Mouse (Mus musculus) testis, postnatal 10 days (tissue): ENCODE measurements around the gene Cfdp1.

Experiments
- DNase-seq: peaks from one replicate; pipeline ENCODE4 v3.0.0; 2021; ENCODE audit warnings: low spot score

Cfdp1 gene

DNA sequence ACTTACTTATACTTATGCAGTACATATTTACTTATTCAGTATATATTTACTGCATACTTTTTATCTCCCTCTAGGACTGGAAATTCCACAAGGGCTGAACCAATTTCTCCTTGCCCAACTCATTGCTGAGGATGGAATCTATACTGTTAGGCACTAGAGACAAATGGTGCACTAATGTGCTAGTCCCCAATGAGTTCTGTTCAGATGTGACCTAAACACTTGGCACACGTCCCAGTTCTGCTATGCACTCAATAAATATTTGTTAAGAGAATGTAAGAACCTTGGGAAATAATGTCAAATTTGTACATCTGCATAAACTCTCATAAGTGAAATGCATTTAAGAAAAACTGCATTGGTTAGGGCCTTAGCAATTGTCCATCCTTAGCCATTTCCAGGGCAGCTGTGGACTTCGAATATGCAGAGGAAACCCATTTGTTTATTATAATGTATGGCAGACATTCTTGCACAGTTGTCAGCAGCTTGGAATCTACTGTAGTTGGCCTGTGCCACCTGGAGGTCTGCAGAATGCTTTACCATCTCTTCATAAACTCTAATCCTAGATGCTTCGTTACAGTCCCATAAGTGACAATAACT lies 60.7 kb downstream of the Cfdp1 start:
- peak; percentile 33 for DNase-seq

GRCm38 (mm10) chr8:111789639-111790038 lies 64.5 kb downstream of the Cfdp1 start:
- DNase-seq: no peak

DNA sequence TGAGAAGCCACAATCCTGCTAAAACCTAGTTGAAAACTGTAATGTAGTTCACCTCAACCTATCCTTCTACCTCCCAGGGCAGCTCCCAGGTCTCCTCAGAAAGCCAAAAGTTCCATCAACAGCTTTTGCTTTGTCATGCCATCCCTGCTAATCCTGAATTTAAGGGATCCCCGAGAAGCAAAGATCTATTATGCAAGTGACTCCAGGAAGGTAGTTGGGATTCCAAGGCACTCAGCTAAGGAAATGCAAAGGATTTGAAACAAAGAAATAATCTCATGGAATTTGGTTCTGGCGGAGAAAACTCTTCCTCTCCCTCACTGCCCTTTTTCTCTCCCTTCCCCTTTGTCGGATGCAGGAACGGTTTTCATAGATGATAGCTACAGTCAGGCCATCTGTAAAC lies 64.9 kb downstream of the Cfdp1 start:
- no peak for DNase-seq

DNA sequence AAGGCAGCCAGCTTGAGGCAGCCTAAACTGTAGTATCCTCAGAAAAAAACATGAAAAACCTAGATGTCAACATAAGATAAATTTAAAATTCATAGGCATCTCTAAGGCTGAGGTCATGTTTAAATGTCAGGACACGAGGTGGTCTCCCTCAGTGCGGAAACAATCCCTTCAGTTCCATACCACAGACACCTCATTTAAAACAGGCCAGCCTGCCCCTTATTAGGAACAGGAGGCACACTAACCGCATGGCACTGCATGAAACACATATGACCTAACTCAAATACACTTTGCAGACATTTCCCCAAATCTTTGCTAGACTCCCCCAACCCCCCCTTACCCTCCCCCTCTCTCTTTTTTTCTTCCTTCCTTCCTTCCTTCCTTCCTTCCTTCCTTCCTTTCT lies 65.6 kb downstream of the Cfdp1 start:
- DNase-seq: no peak

- DNase-seq: no peak
Measured at GRCm38 (mm10) chr8:111788085-111788484, 66.0 kb downstream of the Cfdp1 start.

GRCm38 (mm10) chr8:111787683-111788082 lies 66.4 kb downstream of the Cfdp1 start:
- no peak for DNase-seq

GRCm38 (mm10) chr8:111786701-111787588 lies 67.1 kb downstream of the Cfdp1 start:
- no peak for DNase-seq

- DNase-seq: no peak
Measured at GRCm38 (mm10) chr8:111786116-111786515, 68.0 kb downstream of the Cfdp1 start.

DNA sequence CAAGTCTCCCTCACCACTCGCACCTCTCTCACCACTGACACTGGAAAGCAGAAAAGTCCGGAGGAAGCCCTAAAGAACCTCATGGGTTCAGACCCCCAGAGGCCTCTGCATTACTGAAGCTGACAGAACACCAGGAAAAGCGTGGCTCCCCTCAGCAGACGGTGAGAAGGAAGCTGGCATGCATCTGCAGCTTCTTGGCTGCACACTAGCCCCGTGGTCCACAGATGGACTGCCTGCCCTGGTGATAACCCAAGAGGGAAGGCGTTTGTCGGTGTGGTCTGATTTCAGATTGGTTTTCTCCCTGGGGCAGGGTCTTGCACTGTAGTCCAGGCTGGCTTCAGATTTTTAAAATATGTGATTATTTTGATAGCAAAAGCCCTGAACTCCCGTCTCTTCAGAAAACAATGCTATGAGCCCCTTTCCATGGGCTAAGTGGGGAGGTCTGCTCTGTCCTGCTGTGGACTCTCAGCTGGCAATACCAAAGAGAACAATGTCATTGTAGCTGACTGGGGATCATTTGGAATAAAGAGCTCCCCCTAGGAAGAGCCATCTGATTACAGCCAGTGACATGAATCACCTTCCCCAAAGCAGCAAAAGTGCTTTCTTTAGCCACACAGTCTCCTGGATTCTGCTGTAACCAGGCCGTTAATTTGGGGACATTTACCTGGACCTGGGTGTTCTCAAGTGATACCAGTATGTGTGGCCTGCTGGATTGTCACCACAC lies 71.3 kb downstream of the Cfdp1 start:
- DNase-seq: no peak

DNA sequence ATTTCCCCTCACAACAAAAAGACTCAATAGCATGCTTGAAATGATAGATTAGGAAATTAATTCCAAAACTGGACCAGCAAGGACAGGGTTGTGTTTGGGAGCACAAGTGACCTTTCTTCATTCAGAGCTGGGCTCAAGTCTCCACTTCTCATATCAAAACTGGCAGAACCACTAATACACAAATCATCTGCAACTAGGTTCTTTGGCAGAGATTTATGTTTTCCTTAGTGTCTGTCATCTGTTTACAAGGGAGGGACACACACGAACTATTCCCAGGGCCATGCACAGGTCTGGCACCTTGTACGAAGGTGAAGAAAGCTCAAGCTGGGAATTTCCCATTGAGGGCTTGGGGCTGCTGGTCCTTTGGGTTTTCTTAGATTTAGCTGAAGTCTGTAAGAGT lies 71.9 kb downstream of the Cfdp1 start:
- DNase-seq: no peak

GRCm38 (mm10) chr8:111780697-111781424 lies 73.2 kb downstream of the Cfdp1 start:
- DNase-seq: no peak

DNA sequence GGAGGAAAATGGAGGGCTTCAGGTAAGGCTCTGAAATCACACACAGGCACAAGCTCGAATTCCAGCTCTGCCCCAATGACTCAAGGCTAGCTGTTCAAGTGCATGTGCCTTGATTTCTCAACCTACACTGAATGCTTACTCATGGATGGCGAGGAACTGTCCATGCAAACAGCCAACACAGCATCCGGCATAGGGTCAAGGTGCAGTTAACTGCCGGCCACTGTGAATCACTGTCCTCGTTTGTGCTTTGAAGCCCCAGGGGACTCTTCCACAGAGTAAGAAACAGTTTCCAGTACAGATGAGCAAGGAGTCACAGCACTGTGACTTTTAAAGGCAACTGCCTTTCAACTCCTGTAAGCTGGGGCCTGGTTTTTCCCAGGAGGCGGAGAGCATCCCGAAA lies 74.4 kb downstream of the Cfdp1 start:
- DNase-seq: no peak

DNA sequence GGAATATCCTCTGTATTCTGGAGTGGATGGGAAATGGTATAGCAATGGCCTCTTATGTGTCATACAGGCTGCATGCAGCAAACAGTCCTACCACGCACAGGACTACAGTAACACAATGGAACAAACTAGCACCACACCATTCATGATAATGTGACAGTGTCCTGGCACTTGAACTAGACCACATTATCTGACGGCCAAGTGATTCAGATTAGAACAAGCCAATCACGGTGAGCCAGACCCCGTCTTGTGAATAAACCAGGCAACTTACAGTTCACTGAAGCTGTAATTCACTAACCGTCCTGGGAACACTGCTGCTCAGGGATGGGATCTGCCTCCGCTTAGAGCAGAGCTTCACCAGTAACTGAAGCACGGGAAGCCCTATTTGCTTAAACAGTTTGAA lies 75.3 kb downstream of the Cfdp1 start:
- DNase-seq: peak; percentile 36

GRCm38 (mm10) chr8:111776492-111776891 lies 77.6 kb downstream of the Cfdp1 start:
- no peak for DNase-seq

DNA sequence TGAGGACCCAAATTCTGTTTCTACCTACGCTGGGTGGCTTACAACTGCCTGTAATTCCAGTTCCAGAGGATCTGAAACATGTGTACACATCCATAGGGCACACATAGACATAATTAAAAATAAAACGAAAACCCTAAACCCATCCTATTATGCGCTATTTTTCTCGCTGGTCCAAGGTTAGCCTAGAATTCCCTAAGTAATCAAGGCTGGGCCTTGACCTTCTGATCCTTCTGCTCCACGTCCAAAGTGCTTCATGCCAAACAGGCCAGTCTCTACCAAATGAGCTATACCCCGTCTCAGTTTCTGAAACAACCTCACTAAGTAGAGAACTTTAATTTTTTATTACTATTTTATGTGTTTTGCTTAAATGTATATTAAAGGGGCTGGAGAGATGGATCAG lies 78.3 kb downstream of the Cfdp1 start:
- no peak for DNase-seq

GRCm38 (mm10) chr8:111773476-111773875 lies 80.6 kb downstream of the Cfdp1 start:
- no peak for DNase-seq

GRCm38 (mm10) chr8:111773057-111773456 lies 81.0 kb downstream of the Cfdp1 start:
- no peak for DNase-seq

- no peak for DNase-seq
Measured at GRCm38 (mm10) chr8:111772083-111772482, 82.0 kb downstream of the Cfdp1 start.

DNA sequence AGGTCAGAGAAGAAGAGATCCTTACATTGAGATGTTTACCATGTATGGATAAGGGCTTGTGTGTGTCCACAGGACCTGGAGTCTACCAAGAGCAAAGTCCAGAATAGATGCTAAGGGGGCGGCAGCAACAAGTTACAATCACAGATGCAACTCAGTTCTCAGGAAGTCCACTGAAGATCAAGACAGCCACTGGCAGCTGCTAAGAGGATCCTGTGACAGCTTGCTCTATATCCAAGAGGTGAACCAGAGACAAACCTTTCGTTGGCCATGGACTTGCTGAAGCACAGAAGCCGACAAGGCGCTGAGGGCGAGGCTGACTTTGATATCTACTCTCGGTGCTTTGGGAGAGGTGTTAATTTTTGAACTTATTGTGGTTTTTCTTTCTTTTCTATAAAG lies 82.5 kb downstream of the Cfdp1 start:
- DNase-seq: no peak

- DNase-seq: no peak
Measured at GRCm38 (mm10) chr8:111770958-111771624, 83.0 kb downstream of the Cfdp1 start.

- DNase-seq: peak; percentile 64
Measured at GRCm38 (mm10) chr8:111769764-111770428, 84.2 kb downstream of the Cfdp1 start.
